Mouse (Mus musculus) lung, postnatal 14 days (tissue): ENCODE measurements around the gene Uqcc3.
"Not testable (repeated sequence)": the region's sequence is repeated elsewhere in the genome, so short reads cannot be mapped to it uniquely, and the experiment has no call there.

Experiments used
- DNase-seq: peaks from one replicate; pipeline ENCODE4 v3.0.0; 2021

Gene Uqcc3

GRCm38 (mm10) chr19:8892829-8893766 lies 12.4 kb upstream of the Uqcc3 start, which contains the start of gene Ints5:
Gene Ints5 (plus strand): TSS chr19:8893005.
- peak; percentile 86 for DNase-seq

DNA sequence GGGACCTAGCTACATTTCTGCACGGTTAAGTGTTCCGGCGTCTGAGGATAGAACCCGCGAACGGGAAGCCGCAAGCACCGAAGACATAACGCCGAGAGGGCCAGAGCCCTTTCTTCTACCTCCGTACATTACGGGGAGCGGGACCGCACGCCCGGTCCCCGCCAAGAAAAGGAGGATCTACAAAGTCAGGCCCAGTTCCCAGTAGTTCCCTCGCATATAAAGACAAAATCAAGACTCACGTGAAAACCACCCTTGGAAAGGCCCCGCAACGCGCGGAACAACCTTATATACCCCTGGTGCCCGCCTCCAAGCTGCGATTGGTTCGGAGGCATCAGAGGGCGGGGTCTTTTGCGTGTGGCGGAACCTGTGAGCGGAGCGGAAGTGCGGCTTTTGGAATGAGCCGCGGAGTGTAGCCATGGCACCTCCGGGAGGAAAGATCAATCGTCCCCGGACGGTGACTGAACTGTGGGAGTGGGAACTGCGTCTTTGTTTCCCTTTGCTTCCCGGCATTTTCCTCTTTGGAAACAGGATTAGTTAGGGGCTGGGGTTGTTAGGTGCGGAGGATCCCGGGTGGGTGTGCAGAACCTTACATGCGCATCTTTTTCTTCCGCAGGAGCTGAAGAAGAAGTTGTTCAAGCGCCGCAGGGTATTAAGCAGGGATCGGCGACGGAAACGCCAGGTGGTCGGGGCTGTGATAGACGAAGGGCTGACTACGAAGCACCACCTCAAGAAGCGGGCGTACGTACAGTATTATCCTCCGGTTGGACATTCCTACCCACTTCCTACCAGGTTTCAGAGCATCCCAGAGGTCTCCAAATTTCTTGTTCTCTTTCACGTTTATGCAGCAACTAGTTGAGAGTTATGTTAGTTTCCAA lies 8.0 kb upstream of the Uqcc3 start, which contains the start of the genes 1810009A15Rik and Gm49416:
Gene 1810009A15Rik (plus strand): TSS at position 343 of the 875 bp plus-strand sequence.
Gene Gm49416 (plus strand): TSS at position 416 of the 875 bp plus-strand sequence.
- DNase-seq, result peak; percentile 95

GRCm38 (mm10) chr19:8887585-8888463 lies 7.1 kb upstream of the Uqcc3 start:
- DNase-seq, result no peak

GRCm38 (mm10) chr19:8886916-8887584 lies 6.3 kb upstream of the Uqcc3 start:
- DNase-seq, result no peak

GRCm38 (mm10) chr19:8883616-8884015 lies 2.9 kb upstream of the Uqcc3 start, which contains the start of the genes Lbhd1 and Gm49403:
Gene Lbhd1 (plus strand): TSS chr19:8883732.
Gene Gm49403 (plus strand): TSS chr19:8883930.
- no peak for DNase-seq

GRCm38 (mm10) chr19:8881034-8881392 lies 290 bp upstream of the Uqcc3 start:
- DNase-seq, result no peak

- no peak for DNase-seq
Measured at GRCm38 (mm10) chr19:8875031-8875430, 5.7 kb downstream of the Uqcc3 start.

GRCm38 (mm10) chr19:8872266-8872840 lies 8.4 kb downstream of the Uqcc3 start:
- DNase-seq, result no peak

DNA sequence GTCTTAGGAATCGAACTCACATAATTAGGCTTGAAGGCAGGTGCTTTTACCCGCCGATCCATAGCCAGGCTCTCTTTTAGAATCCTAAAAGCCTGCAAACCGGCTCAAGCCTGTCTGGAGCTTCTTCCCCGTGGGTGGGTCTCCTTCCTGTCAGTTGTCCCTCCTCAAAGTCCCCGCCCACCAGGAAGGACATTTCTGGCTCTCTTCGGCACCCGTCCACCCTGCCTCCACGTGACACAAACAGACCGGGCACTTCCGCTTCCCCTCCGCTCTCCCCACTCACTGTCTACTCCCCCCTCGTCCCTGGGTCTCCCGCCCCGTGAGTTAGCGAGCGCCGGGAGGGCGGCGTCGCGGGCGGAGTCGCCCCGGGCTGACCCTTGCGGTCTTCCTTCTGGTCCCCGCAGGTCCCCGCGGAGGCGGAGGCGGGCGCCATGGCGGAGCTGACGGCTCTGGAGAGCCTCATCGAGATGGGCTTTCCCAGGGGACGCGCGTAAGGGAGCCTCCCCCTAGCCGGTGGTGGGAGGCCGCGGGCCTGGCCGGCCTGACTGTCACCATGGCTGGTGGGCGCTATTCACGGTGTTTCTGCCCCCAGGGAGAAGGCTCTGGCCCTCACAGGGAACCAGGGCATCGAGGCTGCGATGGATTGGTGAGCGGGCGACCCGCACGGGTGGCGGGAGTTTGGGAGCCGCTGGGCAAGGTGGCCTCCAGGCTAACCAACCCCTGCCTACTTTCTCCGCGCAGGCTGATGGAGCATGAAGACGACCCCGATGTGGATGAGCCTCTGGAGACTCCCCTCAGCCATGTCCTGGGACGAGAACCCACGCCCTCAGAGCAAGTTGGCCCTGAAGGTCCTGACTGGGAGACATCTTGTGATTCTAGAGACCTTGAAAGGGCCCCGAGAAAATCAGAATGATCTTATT lies 9.2 kb downstream of the Uqcc3 start, which contains the start of gene Ubxn1:
Gene Ubxn1 (plus strand): TSS at position 230 of the 920 bp plus-strand sequence.
- peak; percentile 96 for DNase-seq

GRCm38 (mm10) chr19:8870838-8871237 lies 9.9 kb downstream of the Uqcc3 start:
- no peak for DNase-seq

DNA sequence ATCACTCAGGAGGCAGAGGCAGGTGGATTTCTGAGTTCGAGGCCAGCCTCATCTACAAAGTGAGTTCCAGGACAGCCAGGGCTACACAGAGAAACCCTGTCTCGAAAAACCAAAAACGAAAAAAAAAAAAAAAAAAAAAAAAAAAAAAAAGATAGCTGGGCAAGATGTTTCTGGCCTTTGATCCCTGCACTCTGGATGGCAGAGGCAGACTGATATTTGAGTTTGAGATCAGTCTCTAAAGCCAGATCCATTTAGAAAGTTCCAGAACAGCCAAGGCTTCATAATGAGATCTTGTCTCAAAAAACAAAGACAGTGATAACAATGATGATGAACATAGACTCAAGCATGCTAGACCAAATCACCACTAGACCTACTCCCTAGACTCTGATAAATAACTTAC lies 10.3 kb downstream of the Uqcc3 start:
- DNase-seq, result not testable (repeated sequence)

DNA sequence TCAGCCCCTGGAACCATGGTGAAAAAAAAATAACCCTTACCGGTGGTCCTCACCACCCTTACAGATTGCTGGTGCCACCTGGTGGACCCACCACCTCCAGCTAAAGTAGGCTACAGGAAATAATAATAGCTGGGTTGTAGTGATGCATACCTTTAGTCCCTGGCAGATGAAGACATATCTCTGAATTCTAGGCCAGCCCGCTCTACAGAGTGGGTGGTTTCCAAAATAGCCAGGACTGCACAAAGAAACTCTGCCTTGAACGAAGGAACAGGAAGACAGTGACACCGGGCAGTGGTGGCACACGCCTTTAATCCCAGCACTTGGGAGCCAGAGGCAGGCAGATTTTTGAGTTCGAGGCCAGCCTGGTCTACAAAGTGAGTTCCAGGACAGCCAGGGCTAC lies 16.5 kb downstream of the Uqcc3 start:
- DNase-seq, result no peak

- DNase-seq, result peak; percentile 52
Measured at GRCm38 (mm10) chr19:8859018-8859417, 21.7 kb downstream of the Uqcc3 start.

- DNase-seq, result peak; percentile 75
Measured at GRCm38 (mm10) chr19:8857689-8858088, 23.0 kb downstream of the Uqcc3 start.

GRCm38 (mm10) chr19:8853117-8853516 lies 27.6 kb downstream of the Uqcc3 start:
- no peak for DNase-seq

DNA sequence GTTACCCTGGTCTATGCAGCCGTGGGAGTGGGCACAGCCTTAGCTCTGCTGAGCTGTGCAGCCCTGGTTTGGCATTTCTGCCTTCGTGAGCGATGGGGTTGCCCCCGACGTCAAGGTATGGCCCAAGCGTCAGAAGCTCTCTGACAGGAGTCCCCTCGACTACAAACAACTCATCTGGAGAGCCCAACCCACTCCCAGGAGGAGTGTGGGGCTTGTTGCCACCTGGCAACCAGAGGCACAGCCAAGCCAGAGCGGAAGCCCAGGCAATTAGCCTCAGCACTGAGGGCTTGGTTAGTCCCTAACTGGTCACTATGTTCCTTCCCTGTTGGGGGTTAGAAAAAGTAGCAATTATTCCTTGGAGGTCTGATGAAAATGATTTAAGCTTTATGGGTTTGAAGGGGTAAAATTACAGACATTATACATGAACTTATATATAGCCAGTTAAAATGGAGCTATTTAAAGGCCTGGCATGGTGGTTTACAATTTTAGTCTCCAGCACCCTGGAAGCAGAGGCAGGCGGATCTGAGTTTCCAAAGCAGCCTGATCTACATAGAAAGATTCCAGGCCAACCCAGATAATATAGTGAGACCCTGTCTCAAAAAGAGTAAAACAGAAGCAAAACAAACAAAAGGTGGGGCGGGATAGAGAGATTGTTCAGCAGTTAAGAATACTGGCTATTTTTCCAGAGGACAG lies 28.3 kb downstream of the Uqcc3 start:
- no peak for DNase-seq

GRCm38 (mm10) chr19:8851639-8852038 lies 29.1 kb downstream of the Uqcc3 start:
- peak; percentile 26 for DNase-seq

- no peak for DNase-seq
Measured at GRCm38 (mm10) chr19:8850402-8850901, 30.3 kb downstream of the Uqcc3 start, which contains the start of gene Lrrn4cl. Gene Lrrn4cl (plus strand): TSS chr19:8850768.

GRCm38 (mm10) chr19:8848356-8848755 lies 32.4 kb downstream of the Uqcc3 start:
- no peak for DNase-seq
